Mouse (Mus musculus) hindbrain, embryonic 16.5 days (tissue): ENCODE data around the gene Gm28048. TPM values are rescaled to one million over a fixed set of nuclear protein-coding genes. Genes with fewer than 3 reads are reported as not detected.

Experiments
- ATAC-seq: fragments of 200-750 bp; cut with Nextera tagmentation; 2 replicates; pipeline ENCODE4 v1.8.0; 2017; ENCODE audit warnings: moderate TSS enrichment, moderate library complexity
- H3K27ac ChIP-seq: fragments of 300-500 bp; sonication (generic); 2 replicates; pipeline ENCODE4 v1.5.1; 2014; ENCODE audit warnings: low read depth, mild to moderate bottlenecking, control low read depth, low read length, moderate library complexity
- H3K27me3 ChIP-seq: fragments of 300-500 bp; sonication (generic); replicated peaks from 2 replicates; pipeline ENCODE4 v1.6.1; 2014; ENCODE audit warnings: low read length; ENCODE audit not compliant: control insufficient read depth, insufficient read depth
- H3K36me3 ChIP-seq: fragments of 300-500 bp; sonication (generic); 2 replicates; pipeline ENCODE4 v1.6.1; 2014; ENCODE audit warnings: mild to moderate bottlenecking, low read length, moderate library complexity, mixed read lengths; ENCODE audit not compliant: control insufficient read depth, insufficient read depth
- H3K4me1 ChIP-seq: fragments of 300-500 bp; sonication (generic); 2 replicates; pipeline ENCODE4 v1.6.1; 2014; ENCODE audit warnings: low read depth, low read length; ENCODE audit not compliant: control insufficient read depth, insufficient read depth
- H3K4me2 ChIP-seq: fragments of 300-500 bp; sonication (generic); 2 replicates; pipeline ENCODE4 v1.6.1; 2014; ENCODE audit warnings: mild to moderate bottlenecking, low read length, control low read depth, moderate library complexity
- H3K4me3 ChIP-seq: fragments of 300-500 bp; sonication (generic); 2 replicates; pipeline ENCODE4 v1.5.1; 2014; ENCODE audit warnings: mild to moderate bottlenecking, low read length, control low read depth, moderate library complexity
- H3K9ac ChIP-seq: fragments of 300-500 bp; sonication (generic); 2 replicates; pipeline ENCODE4 v1.6.1; 2014; ENCODE audit warnings: low read depth, mild to moderate bottlenecking, control low read depth, low read length, moderate library complexity
- H3K9me3 ChIP-seq: fragments of 300-500 bp; sonication (generic); 2 replicates; pipeline ENCODE4 v1.6.1; 2014; ENCODE audit warnings: mild to moderate bottlenecking, low read length, moderate library complexity; ENCODE audit not compliant: control insufficient read depth
- WGBS: fragments of 180-500 bp; shearing (Covaris S2); extraction: QIAGEN DNeasy Blood & Tissue Kit; methylation state at CpG from one replicate; pipeline ENCODE4 v1.1.7; 2014; 5-methylcytosine and 5-hydroxymethylcytosine counted together
- polyA plus RNA-seq: library from polyadenylated mRNA; unstranded; fragments of >200 nt; fragmentation: Nextera tagmentation; extraction: Ambion mirVana; gene quantifications from 2 replicates; pipeline ENCODE4 v1.2.1, GENCODE M21; 2015

Gm28048 gene
- polyA plus RNA-seq, 1 experiment from 2014 or later, result 5.4 TPM

- Histone ChIP-seq H3K36me3 (no peaks in the 10 kb centered on the region), H3K9ac (no peak overlapping the region; the same call in 1 of the 2 replicates)
- WGBS, result 21% methylated on average over 25 of the region's 25 CpGs
Measured at GRCm38 (mm10) chr11:22857705-22858440, 124.0 kb downstream of the Gm28048 start.

DNA sequence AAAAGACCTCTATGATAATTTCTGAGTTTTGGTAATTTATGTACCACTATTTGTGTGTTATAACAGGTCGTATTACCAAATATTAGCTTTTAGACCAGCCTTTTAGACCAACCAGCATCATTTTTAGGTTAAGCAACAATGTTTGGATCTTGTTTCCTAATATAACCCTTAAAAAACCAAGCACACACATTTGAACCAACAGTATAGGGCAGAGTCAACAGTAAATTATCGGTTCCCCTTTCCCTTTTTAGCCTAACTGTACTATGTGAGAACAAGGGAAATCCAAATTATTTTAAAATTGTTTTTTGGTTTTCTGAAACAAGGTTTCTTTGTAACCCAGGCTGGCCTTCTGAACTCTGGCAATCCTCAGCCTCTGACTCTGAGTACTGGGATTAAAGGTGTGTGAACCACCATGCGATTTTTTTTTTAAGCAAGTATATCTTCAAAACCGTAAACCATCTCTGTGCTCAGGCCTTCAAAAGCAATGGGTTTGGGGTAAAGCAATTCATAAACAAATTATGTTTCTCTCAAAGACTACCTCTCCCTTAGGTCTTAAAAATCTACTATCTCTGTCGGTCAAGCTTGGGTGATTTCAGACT, 124.7 kb downstream of the Gm28048 start:
- Histone ChIP-seq H3K4me2 (no peak overlapping the region), H3K27me3 (peaks cover 25% of the 10 kb centered on the region), H3K4me1 (peaks cover 17% of the 10 kb centered on the region), H3K9ac (no peak overlapping the region), H3K9me3 (no peaks in the 10 kb centered on the region), H3K27ac (no peak overlapping the region), H3K36me3 (no peaks in the 10 kb centered on the region), H3K4me3 (no peak overlapping the region)
- no peak for ATAC-seq
- 76% methylated on average over 5 of the region's 5 CpGs for WGBS

More at GRCm38 (mm10) chr11:22857705-22858440, 124.0 kb downstream of the Gm28048 start:
- peaks cover 17% of the 10 kb centered on the region for H3K4me1 ChIP-seq
- H3K4me3 ChIP-seq, result peak overlapping the region; percentile 84
- no peak overlapping the region for H3K27ac ChIP-seq
- H3K27me3 ChIP-seq, result peaks cover 25% of the 10 kb centered on the region
- peak overlapping the region; percentile 97 for H3K4me2 ChIP-seq
- ATAC-seq, result no peak
- no peaks in the 10 kb centered on the region for H3K9me3 ChIP-seq

DNA sequence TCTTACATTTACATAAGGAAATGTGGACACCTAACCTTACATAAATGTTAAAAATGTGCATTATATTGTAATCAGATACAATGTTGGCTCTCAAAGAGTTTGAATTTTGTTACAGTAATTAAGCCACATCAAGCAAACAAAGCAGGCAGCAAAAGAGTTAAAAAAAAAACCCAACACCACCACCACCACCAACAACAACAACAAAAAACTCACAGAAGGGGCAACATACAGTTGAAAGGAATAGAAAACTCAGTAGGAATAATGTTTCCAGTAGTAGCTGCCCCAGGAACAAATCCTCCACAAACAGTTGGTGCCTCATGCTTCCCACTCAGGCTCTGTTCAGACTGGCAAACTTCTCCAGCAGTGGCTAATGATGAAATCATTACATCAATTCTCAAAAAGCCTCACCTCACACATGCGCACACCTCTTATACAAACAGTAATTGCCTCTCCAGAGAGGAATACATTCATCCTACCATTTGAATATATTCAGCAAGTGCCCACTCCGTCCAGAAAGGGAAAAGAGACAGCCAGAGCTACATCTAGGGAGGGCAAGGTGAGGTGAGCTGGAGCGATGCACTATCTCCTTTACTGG, 125.4 kb downstream of the Gm28048 start:
- H3K27me3 ChIP-seq, result peaks cover 21% of the 10 kb centered on the region
- no peaks in the 10 kb centered on the region for H3K9me3 ChIP-seq
- H3K4me2 ChIP-seq, result no peak overlapping the region
- 82% methylated on average over 3 of the region's 3 CpGs for WGBS
- no peaks in the 10 kb centered on the region for H3K36me3 ChIP-seq
- no peak overlapping the region for H3K9ac ChIP-seq
- ATAC-seq, result no peak
- no peak overlapping the region for H3K4me3 ChIP-seq
- no peak overlapping the region for H3K27ac ChIP-seq
- H3K4me1 ChIP-seq, result peaks cover 17% of the 10 kb centered on the region

GRCm38 (mm10) chr11:22854571-22854970, 127.3 kb downstream of the Gm28048 start:
- Histone ChIP-seq H3K4me1 (peaks cover 10% of the 10 kb centered on the region), H3K4me2 (no peak overlapping the region), H3K27me3 (peaks cover 9% of the 10 kb centered on the region), H3K36me3 (no peaks in the 10 kb centered on the region), H3K9me3 (no peaks in the 10 kb centered on the region), H3K4me3 (no peak overlapping the region), H3K27ac (no peak overlapping the region), H3K9ac (no peak overlapping the region)
- WGBS, result 91% methylated on average over 4 of the region's 4 CpGs
- ATAC-seq, result no peak

- H3K4me1 ChIP-seq, result peaks cover 6% of the 10 kb centered on the region
- H3K27me3 ChIP-seq, result peaks cover 9% of the 10 kb centered on the region
- H3K9me3 ChIP-seq, result no peaks in the 10 kb centered on the region
- no peak overlapping the region for H3K4me2 ChIP-seq
- no peaks in the 10 kb centered on the region for H3K36me3 ChIP-seq
- ATAC-seq, result no peak
- H3K27ac ChIP-seq, result no peak overlapping the region
- no peak overlapping the region for H3K9ac ChIP-seq
- H3K4me3 ChIP-seq, result no peak overlapping the region
- WGBS, result 35% methylated on average over 2 of the region's 2 CpGs
Measured at GRCm38 (mm10) chr11:22853477-22854157, 128.3 kb downstream of the Gm28048 start.

DNA sequence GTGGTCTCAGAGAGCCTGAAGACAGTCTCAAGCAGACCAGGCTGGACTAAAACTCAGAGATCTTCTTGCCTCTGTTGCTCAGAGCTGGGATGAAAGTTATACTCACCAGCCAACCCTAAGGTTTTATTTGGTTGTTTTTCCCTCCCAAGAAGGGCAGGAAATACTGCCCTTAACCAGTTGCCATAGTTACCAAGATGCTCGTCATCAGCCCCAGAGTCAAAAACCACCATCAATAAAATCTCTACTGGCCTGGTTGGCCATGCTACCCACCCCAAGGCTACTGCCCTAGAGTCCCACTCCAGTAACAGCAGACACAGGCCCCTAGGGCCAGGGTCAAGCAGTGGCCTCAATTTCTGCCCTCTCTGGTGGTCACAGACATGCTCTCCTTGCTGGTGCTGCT, 129.4 kb downstream of the Gm28048 start:
- Histone ChIP-seq H3K9me3 (no peaks in the 10 kb centered on the region), H3K36me3 (no peaks in the 10 kb centered on the region), H3K4me2 (no peak overlapping the region), H3K27ac (no peak overlapping the region), H3K4me1 (no peaks in the 10 kb centered on the region), H3K27me3 (peaks cover 9% of the 10 kb centered on the region), H3K9ac (no peak overlapping the region), H3K4me3 (no peak overlapping the region)
- 63% methylated on average over 1 of the region's 1 CpGs for WGBS
- ATAC-seq, result no peak

DNA sequence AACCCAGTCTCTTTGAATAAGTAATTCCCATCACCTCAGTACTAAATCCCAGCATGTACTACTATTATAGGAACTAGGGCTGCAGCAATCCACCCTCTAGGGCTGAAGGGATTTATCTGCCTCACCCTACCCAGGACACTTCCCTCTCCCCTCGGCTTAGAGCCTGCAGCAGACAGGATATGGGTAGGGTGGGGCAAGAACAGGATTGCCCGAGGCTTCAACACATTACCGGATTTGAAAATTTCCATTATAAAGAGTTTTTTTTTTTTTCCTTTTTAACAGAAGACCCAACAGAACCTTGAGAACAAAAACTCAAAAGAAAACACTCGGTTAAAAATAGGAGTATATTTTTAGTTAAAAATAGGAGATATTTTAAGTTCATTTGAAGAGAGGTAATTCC, 130.5 kb downstream of the Gm28048 start:
- H3K9ac ChIP-seq, result no peak overlapping the region
- no peak for ATAC-seq
- WGBS, result 64% methylated on average over 4 of the region's 4 CpGs
- H3K36me3 ChIP-seq, result no peaks in the 10 kb centered on the region
- no peak overlapping the region for H3K4me3 ChIP-seq
- no peak overlapping the region for H3K27ac ChIP-seq
- H3K4me2 ChIP-seq, result no peak overlapping the region
- H3K9me3 ChIP-seq, result no peaks in the 10 kb centered on the region
- H3K27me3 ChIP-seq, result peaks cover 3% of the 10 kb centered on the region; the same call in 1 of the 2 replicates
- H3K4me1 ChIP-seq, result peaks cover 1% of the 10 kb centered on the region; the same call in 1 of the 2 replicates

- no peak overlapping the region for H3K27ac ChIP-seq
- WGBS, result 83% methylated on average over 4 of the region's 4 CpGs
- no peaks in the 10 kb centered on the region for H3K27me3 ChIP-seq
- no peaks in the 10 kb centered on the region for H3K9me3 ChIP-seq
- no peaks in the 10 kb centered on the region for H3K36me3 ChIP-seq
- H3K4me3 ChIP-seq, result no peak overlapping the region
- ATAC-seq, result no peak
- H3K9ac ChIP-seq, result no peak overlapping the region
- H3K4me2 ChIP-seq, result no peak overlapping the region
- peaks cover 3% of the 10 kb centered on the region; the same call in 1 of the 2 replicates for H3K4me1 ChIP-seq
Measured at GRCm38 (mm10) chr11:22850077-22850476, 131.8 kb downstream of the Gm28048 start.
